21 mouse cellular contexts compared by ENCODE assay signal in genomic region chr16:10301337-10301736, GRCm38 (mm10).
"Had no signal": no experiment of that assay in that cellular context is flagged by ENCODE, and none has a peak within 500 bp of the region (broad histone marks: within the 10 kb centered on the region; RNA-seq: fewer than 3 reads in every experiment).

No protein-coding gene starts in this region.

- H3K27me3 ChIP-seq: kidney, embryonic 15.5 days; liver, embryonic 12.5 days; liver, embryonic 15.5 days had no signal

- H3K4me1 ChIP-seq: liver, embryonic 12.5 days; liver, embryonic 15.5 days had no signal

- H3K9ac ChIP-seq: kidney, embryonic 15.5 days; limb, embryonic 13.5 days; liver, embryonic 12.5 days; liver, embryonic 15.5 days had no signal

- H3K4me2 ChIP-seq: kidney, embryonic 15.5 days; limb, embryonic 13.5 days; liver, embryonic 12.5 days; liver, embryonic 15.5 days; midbrain, embryonic 11.5 days had no signal

- H3K9me3 ChIP-seq: kidney, embryonic 15.5 days; limb, embryonic 10.5 days; liver, embryonic 12.5 days; liver, embryonic 15.5 days had no signal

- H3K36me3 ChIP-seq: kidney, embryonic 15.5 days; limb, embryonic 10.5 days; limb, embryonic 13.5 days; liver, embryonic 12.5 days; liver, embryonic 15.5 days had no signal

- H3K27ac ChIP-seq: hindbrain, postnatal 0 days; kidney, embryonic 15.5 days; layer of hippocampus, adult 2 months; limb, embryonic 10.5 days; limb, embryonic 13.5 days; liver, embryonic 12.5 days; liver, embryonic 15.5 days; stomach, postnatal 0 days had no signal

- H3K4me3 ChIP-seq: kidney, embryonic 15.5 days; layer of hippocampus, adult 2 months; limb, embryonic 10.5 days; limb, embryonic 13.5 days; liver, embryonic 12.5 days; liver, embryonic 15.5 days had no signal

- ATAC-seq: hindbrain, postnatal 0 days; inflammation-experienced regulatory T-cells, adult 6 months; liver, embryonic 12.5 days had no signal

- DNase-seq: kidney, adult 11 months; kidney, adult 8-10 months; kidney, postnatal 10 days; layer of hippocampus, adult 9-11 months; liver; midbrain, embryonic 14.5 days; right cerebral cortex, postnatal 14 days; right cerebral cortex, postnatal 4 days; thymus, adult 2 months; thymus, postnatal 14 days; thymus, postnatal 4 days had no signal
